Mouse (Mus musculus): Measurements from ENCODE around the gene Dock4.

GRCm38 (mm10) chr12:40634169-40634568, 188.4 kb downstream of the Dock4 start:
- TF ChIP-seq POLR2A (IDR thresholded peaks at IDR 0.05; ENCODE audit: low read depth, low read length) (no peak), E2F4 (IDR thresholded peaks at IDR 0.05; ENCODE audit: insufficient replicate concordance, low read depth, low read length) (no peak), MYC (IDR thresholded peaks at IDR 0.05; ENCODE audit: low read depth, low read length) (no peak), ZC3H11A (IDR thresholded peaks at IDR 0.05; ENCODE audit: low read depth, low read length) (no peak), ZKSCAN1 (IDR thresholded peaks at IDR 0.05; ENCODE audit: borderline replicate concordance, low read depth, low read length) (no peak), CTCF (conservative IDR thresholded peaks at IDR 0.05 in 1 of 2, IDR thresholded peaks at IDR 0.05 in 1 of 2; ENCODE audit: low read depth in 2 of 2, low read length in 2 of 2) (no peak), BHLHE40 (IDR thresholded peaks at IDR 0.05; ENCODE audit: low read depth, low read length) (no peak), TBP (conservative IDR thresholded peaks at IDR 0.05; ENCODE audit: low read depth, low read length) (no peak), USF2 (conservative IDR thresholded peaks at IDR 0.05; ENCODE audit: low read depth, low read length) (no peak), SMC3 (IDR thresholded peaks at IDR 0.05; ENCODE audit: low read depth, low read length) (no peak), ZMIZ1 (IDR thresholded peaks at IDR 0.05; ENCODE audit: low read depth, low read length) (no peak), POLR2AphosphoS2 (IDR thresholded peaks at IDR 0.05; ENCODE audit: low read depth, low read length) (no peak)

Measured in CH12.LX (cell line).